In genomic region chr15:99122642-99123041, GRCm38 (mm10) we compare ENCODE assay signal across 1 mouse cellular context.
TF ChIP-seq lines count a peak whose summit lies in the region.

No protein-coding gene starts in this region.

TF ChIP-seq in MEL, 35 proteins besides CTCF, POLR2A, EP300 and RAD21 (continued from another document):
- 0 out of 2 replicates have a peak, but pooled peaks have one; percentile 13 for TF ChIP-seq RCOR1 (IDR thresholded peaks at IDR 0.05; ENCODE audit: low read depth, low read length)
- TF ChIP-seq MAFK (IDR thresholded peaks at IDR 0.05; ENCODE audit: borderline replicate concordance, low read depth, low read length), result peak; percentile 44; the same call in 1 of the 2 replicates
- TF ChIP-seq ZNF384 (IDR thresholded peaks at IDR 0.05; ENCODE audit: low read depth, low read length), result peak; percentile 81
